Mouse (Mus musculus): ENCODE data around the gene Bicra. TPM values are rescaled to one million over a fixed set of nuclear protein-coding genes. Genes with fewer than 3 reads are reported as not detected.

The Bicra gene
- total and polyA plus RNA-seq, 3 experiments: 0.32 to 10.2 (median 2.2) TPM

GRCm38 (mm10) chr7:16011418-16012085 is 36.2 kb downstream of the Bicra start:
- in situ Hi-C loops (cut with MboI; ENCODE audit: low pct_ligation_motif_present, low pct_unique_long_range_greater_than_20kb, low sequenced_read_pairs) (no loop called here), dilution Hi-C loops (cut with MboI; ENCODE audit: extremely low pct_ligation_motif_present, extremely low pct_unique_long_range_greater_than_20kb, low sequenced_read_pairs) (no loop called here)
- H3K4me1 ChIP-seq (ENCODE audit: control insufficient read depth in 1 of 2, insufficient read depth in 2 of 2): peaks cover 38 to 73% of the 10 kb centered on the region in 2 experiments
- peaks cover 21% of the 10 kb centered on the region for H3K79me2 ChIP-seq (replicated peaks; ENCODE audit: control insufficient read depth, extremely low read depth, insufficient read depth, poor library complexity, severe bottlenecking)
- peaks cover 13 to 61% of the 10 kb centered on the region in 2 experiments for H3K36me3 ChIP-seq (replicated peaks in 1 of 2; ENCODE audit: control insufficient read depth in 1 of 2, insufficient read depth in 1 of 2, low read length in 1 of 2)
- no peaks in the 10 kb centered on the region for H3K27me3 ChIP-seq (replicated peaks)
- no peak overlapping the region for H3K9ac ChIP-seq (ENCODE audit: insufficient read depth, low read depth)
- no peak overlapping the region for H3K4me2 ChIP-seq (ENCODE audit: insufficient read depth, low read depth, poor library complexity, severe bottlenecking)
- H3K27ac ChIP-seq (ENCODE audit: insufficient read depth, low read depth): no peak overlapping the region
- TF ChIP-seq MXI1 (IDR thresholded peaks at IDR 0.05; ENCODE audit: low read depth, low read length) (no peak), CHD2 (IDR thresholded peaks at IDR 0.05; ENCODE audit: low read length) (no peak), ZMIZ1 (IDR thresholded peaks at IDR 0.05; ENCODE audit: low read depth, low read length) (no peak), POLR2A (IDR thresholded peaks at IDR 0.05; ENCODE audit: low read depth, low read length) (no peak), ELF1 (IDR thresholded peaks at IDR 0.05; ENCODE audit: low read depth, low read length) (no peak), NELFE (IDR thresholded peaks at IDR 0.05; ENCODE audit: low read depth, low read length) (no peak), ZKSCAN1 (IDR thresholded peaks at IDR 0.05; ENCODE audit: borderline replicate concordance, low read depth, low read length) (no peak), MAZ (IDR thresholded peaks at IDR 0.05; ENCODE audit: low read depth, low read length) (no peak), MAX (IDR thresholded peaks at IDR 0.05; ENCODE audit: low read length) (no peak), ZC3H11A (IDR thresholded peaks at IDR 0.05; ENCODE audit: low read depth, low read length) (no peak), MAFK (IDR thresholded peaks at IDR 0.05; ENCODE audit: insufficient replicate concordance, low read length) (no peak), POLR2AphosphoS2 (IDR thresholded peaks at IDR 0.05; ENCODE audit: low read depth, low read length) (no peak), E2F4 (IDR thresholded peaks at IDR 0.05; ENCODE audit: insufficient replicate concordance, low read depth, low read length) (no peak), SMC3 (IDR thresholded peaks at IDR 0.05; ENCODE audit: low read depth, low read length) (no peak)
- no peak overlapping the region for H3K4me3 ChIP-seq (replicated peaks in 1 of 3; ENCODE audit: low read depth in 2 of 3, low read length in 2 of 3, poor library complexity in 1 of 3)
- no peaks in the 10 kb centered on the region for H3K9me3 ChIP-seq (replicated peaks; ENCODE audit: low read length)
- no peak for DNase-seq (ENCODE audit: extremely low read depth)

- Histone ChIP-seq H3K4me2 (ENCODE audit: insufficient read depth, low read depth, poor library complexity, severe bottlenecking) (no peak overlapping the region), H3K4me3 (replicated peaks in 1 of 3; ENCODE audit: low read depth in 2 of 3, low read length in 2 of 3, poor library complexity in 1 of 3) (no peak overlapping the region), H3K9me3 (replicated peaks; ENCODE audit: low read length) (no peaks in the 10 kb centered on the region), H3K4me1 (ENCODE audit: control insufficient read depth in 1 of 2, insufficient read depth in 2 of 2) (peaks cover 37 to 64% of the 10 kb centered on the region in 2 experiments), H3K79me2 (replicated peaks; ENCODE audit: control insufficient read depth, extremely low read depth, insufficient read depth, poor library complexity, severe bottlenecking) (peaks cover 21% of the 10 kb centered on the region), H3K27ac (ENCODE audit: insufficient read depth, low read depth) (no peak overlapping the region), H3K36me3 (replicated peaks in 1 of 2; ENCODE audit: control insufficient read depth in 1 of 2, insufficient read depth in 1 of 2, low read length in 1 of 2) (peaks cover 13 to 67% of the 10 kb centered on the region in 2 experiments), H3K27me3 (replicated peaks) (no peaks in the 10 kb centered on the region), H3K9ac (ENCODE audit: insufficient read depth, low read depth) (no peak overlapping the region)
- dilution Hi-C loops (cut with MboI; ENCODE audit: extremely low pct_ligation_motif_present, extremely low pct_unique_long_range_greater_than_20kb, low sequenced_read_pairs) (no loop called here), in situ Hi-C loops (cut with MboI; ENCODE audit: low pct_ligation_motif_present, low pct_unique_long_range_greater_than_20kb, low sequenced_read_pairs) (no loop called here)
- DNase-seq (ENCODE audit: extremely low read depth): no peak
- TF ChIP-seq IRF4 (IDR thresholded peaks at IDR 0.05; ENCODE audit: low read depth, low read length) (no peak), ZC3H11A (IDR thresholded peaks at IDR 0.05; ENCODE audit: low read depth, low read length) (no peak), JUND (conservative IDR thresholded peaks at IDR 0.05; ENCODE audit: low read depth, low read length) (no peak), MEF2A (IDR thresholded peaks at IDR 0.05; ENCODE audit: borderline replicate concordance, low read depth, low read length) (no peak), TCF12 (IDR thresholded peaks at IDR 0.05; ENCODE audit: low read depth, low read length) (no peak), KAT2A (IDR thresholded peaks at IDR 0.05; ENCODE audit: insufficient replicate concordance, low read length) (no peak), EP300 (IDR thresholded peaks at IDR 0.05; ENCODE audit: low read length) (no peak), ZMIZ1 (IDR thresholded peaks at IDR 0.05; ENCODE audit: low read depth, low read length) (no peak), USF1 (IDR thresholded peaks at IDR 0.05; ENCODE audit: low read depth, low read length) (no peak), ZKSCAN1 (IDR thresholded peaks at IDR 0.05; ENCODE audit: borderline replicate concordance, low read depth, low read length) (no peak), RAD21 (IDR thresholded peaks at IDR 0.05; ENCODE audit: low read depth, low read length) (no peak), BHLHE40 (IDR thresholded peaks at IDR 0.05; ENCODE audit: low read depth, low read length) (no peak), POLR2AphosphoS2 (IDR thresholded peaks at IDR 0.05; ENCODE audit: low read depth, low read length) (no peak)
These were observed 37.1 kb downstream of the Bicra start for GRCm38 (mm10) chr7:16010649-16011048.
